Mouse (Mus musculus) hindbrain, embryonic 14.5 days (tissue): ENCODE results near the gene Fanca. TPM values are rescaled to one million over a fixed set of nuclear protein-coding genes. Genes with fewer than 3 reads are reported as not detected.
"Not testable (repeated sequence)": the region's sequence is repeated elsewhere in the genome, so short reads cannot be mapped to it uniquely, and the experiment has no call there.

Experiments used
- ATAC-seq: fragments of 200-750 bp; cut with Nextera tagmentation; 2 replicates; pipeline ENCODE4 v1.8.0; 2017; ENCODE audit warnings: moderate number of reproducible peaks, mild to moderate bottlenecking, moderate TSS enrichment, moderate library complexity; ENCODE audit not compliant: low FRiP score
- DNase-seq: peaks from one replicate; pipeline ENCODE4 v3.0.0-alpha.2; 2015; ENCODE audit warnings: low spot score
- H3K27ac ChIP-seq: fragments of 300-500 bp; sonication (generic); 2 replicates; pipeline ENCODE4 v1.5.1; 2014; ENCODE audit warnings: mild to moderate bottlenecking, moderate library complexity
- H3K27me3 ChIP-seq: fragments of 300-500 bp; sonication (generic); 2 replicates; pipeline ENCODE4 v1.6.1; 2014; ENCODE audit warnings: mild to moderate bottlenecking, low read length, mixed read lengths; ENCODE audit not compliant: control insufficient read depth, insufficient read depth
- H3K36me3 ChIP-seq: fragments of 300-500 bp; sonication (generic); replicated peaks from 2 replicates; pipeline ENCODE4 v1.6.1; 2014; ENCODE audit not compliant: control insufficient read depth, insufficient read depth
- H3K4me1 ChIP-seq: fragments of 300-500 bp; sonication (generic); replicated peaks from 2 replicates; pipeline ENCODE4 v1.6.1; 2014; ENCODE audit warnings: antibody characterized with exemption, low read length, mixed read lengths; ENCODE audit not compliant: control insufficient read depth, insufficient read depth
- H3K4me2 ChIP-seq: fragments of 300-500 bp; sonication (generic); replicated peaks from 2 replicates; pipeline ENCODE4 v1.6.1; 2014; ENCODE audit warnings: mild to moderate bottlenecking, moderate library complexity
- H3K4me3 ChIP-seq: fragments of 300-500 bp; sonication (generic); replicated peaks from 2 replicates; pipeline ENCODE4 v1.5.1; 2014; ENCODE audit warnings: mild to moderate bottlenecking, low read length
- H3K9ac ChIP-seq: fragments of 300-500 bp; sonication (generic); 2 replicates; pipeline ENCODE4 v1.6.1; 2014
- H3K9me3 ChIP-seq: fragments of 300-500 bp; sonication (generic); 2 replicates; pipeline ENCODE4 v1.6.1; 2016; ENCODE audit warnings: low read length; ENCODE audit not compliant: control insufficient read depth
- WGBS: fragments of 180-500 bp; shearing (Covaris S2); extraction: QIAGEN DNeasy Blood & Tissue Kit; methylation state at CpG from one replicate; pipeline ENCODE4 v1.1.7; 2014; 5-methylcytosine and 5-hydroxymethylcytosine counted together
- polyA plus RNA-seq: library from polyadenylated mRNA; unstranded; fragments of >200 nt; fragmentation: Nextera tagmentation; extraction: Ambion mirVana; gene quantifications from 2 replicates; pipeline ENCODE4 v1.2.1, GENCODE M21; 2014

Gene Fanca
- polyA plus RNA-seq, 1 experiment from 2014 or later, result 7.4 TPM

- H3K27me3 ChIP-seq, result no peaks in the 10 kb centered on the region
- 73% methylated on average over 14 of the region's 14 CpGs for WGBS
- no peaks in the 10 kb centered on the region for H3K9me3 ChIP-seq
- DNase-seq (no peak), ATAC-seq (no peak)
- no peak overlapping the region for H3K4me2 ChIP-seq
- H3K9ac ChIP-seq, result no peak overlapping the region
- no peaks in the 10 kb centered on the region for H3K4me1 ChIP-seq
- H3K36me3 ChIP-seq, result peaks cover 78% of the 10 kb centered on the region
- H3K4me3 ChIP-seq, result no peak overlapping the region
- no peak overlapping the region for H3K27ac ChIP-seq
Measured at GRCm38 (mm10) chr8:123267926-123268656, 50.3 kb downstream of the Fanca start.

- not testable (repeated sequence) for H3K4me3 ChIP-seq, H3K9me3 ChIP-seq, H3K27me3 ChIP-seq, H3K9ac ChIP-seq, H3K4me2 ChIP-seq, H3K27ac ChIP-seq, DNase-seq, ATAC-seq
- peaks cover 62% of the 10 kb centered on the region for H3K36me3 ChIP-seq
- WGBS, result 94% methylated on average over 8 of the region's 8 CpGs
- H3K4me1 ChIP-seq, result peaks cover 21% of the 10 kb centered on the region
Measured at GRCm38 (mm10) chr8:123257593-123257992, 60.8 kb downstream of the Fanca start.

- 63% methylated on average over 3 of the region's 3 CpGs for WGBS
- Histone ChIP-seq H3K27me3 (no peaks in the 10 kb centered on the region), H3K4me3 (no peak overlapping the region), H3K9ac (no peak overlapping the region), H3K27ac (no peak overlapping the region), H3K9me3 (no peaks in the 10 kb centered on the region), H3K4me2 (no peak overlapping the region), H3K4me1 (peaks cover 22% of the 10 kb centered on the region), H3K36me3 (peaks cover 62% of the 10 kb centered on the region)
- ATAC-seq, result no peak
- DNase-seq, result no peak
Measured at GRCm38 (mm10) chr8:123257114-123257513, 61.3 kb downstream of the Fanca start.

- peak overlapping the region; percentile 98 for H3K4me2 ChIP-seq
- H3K27ac ChIP-seq, result no peak overlapping the region
- H3K9ac ChIP-seq, result peak overlapping the region; percentile 98
- H3K9me3 ChIP-seq, result no peaks in the 10 kb centered on the region
- WGBS, result 71% methylated on average over 6 of the region's 6 CpGs
- H3K4me3 ChIP-seq, result peak overlapping the region; percentile 98
- H3K4me1 ChIP-seq, result peaks cover 22% of the 10 kb centered on the region
- H3K27me3 ChIP-seq, result no peaks in the 10 kb centered on the region
- no peak for ATAC-seq
- H3K36me3 ChIP-seq, result peaks cover 65% of the 10 kb centered on the region
- DNase-seq, result no peak
Measured at GRCm38 (mm10) chr8:123255170-123255569, 63.2 kb downstream of the Fanca start.

DNA sequence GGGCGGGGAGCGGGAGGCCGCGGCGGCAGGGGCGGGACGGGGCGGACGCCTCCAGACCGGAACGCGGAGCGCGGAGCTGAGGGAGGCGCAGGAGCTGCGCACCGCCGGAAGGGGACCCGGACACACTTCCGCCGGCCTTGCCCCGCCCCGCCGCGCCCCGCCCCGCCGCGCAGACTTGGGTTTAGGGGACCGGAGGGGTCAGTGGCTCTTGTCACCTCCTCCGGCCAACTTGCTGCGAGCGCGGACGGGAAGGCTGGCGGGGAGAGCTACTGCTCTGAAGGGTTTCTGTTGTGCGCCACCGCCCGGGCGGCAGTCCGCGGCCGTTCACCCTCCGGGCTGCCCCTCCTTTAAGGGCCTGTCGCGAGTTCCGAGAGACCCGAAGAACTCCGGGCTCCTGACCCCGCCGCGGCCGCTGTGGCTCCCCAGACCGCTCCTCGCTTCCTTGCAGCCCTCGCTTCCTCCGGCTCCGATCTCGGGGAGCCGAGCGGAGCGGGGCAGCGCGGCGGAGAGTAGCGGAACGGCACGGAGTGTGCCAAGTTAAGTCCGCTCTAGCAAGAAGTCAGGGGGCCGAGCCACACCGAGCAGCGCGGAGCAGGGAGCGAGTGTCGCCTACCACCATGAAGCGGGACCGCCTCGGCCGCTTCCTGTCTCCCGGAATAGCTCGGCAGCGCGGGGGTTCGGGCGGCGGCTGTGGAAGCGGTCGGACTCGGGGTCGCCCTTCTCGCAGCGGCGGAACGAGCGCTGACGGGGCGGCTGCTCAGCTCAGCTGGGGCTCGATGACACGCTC lies 64.1 kb downstream of the Fanca start, which contains the start of the genes Zfp276 and Vps9d1:
Zfp276 (plus strand) TSS at position 97 of the 787 bp plus-strand sequence.
Vps9d1 (minus strand) TSS at position 250 of the 787 bp plus-strand sequence.
- Histone ChIP-seq H3K36me3 (peaks cover 65% of the 10 kb centered on the region), H3K27ac (peak within 1 kb of the TSS; percentile 93), H3K4me3 (peak within 1 kb of the TSS; percentile 98), H3K9me3 (no peaks in the 10 kb centered on the region), H3K9ac (peak within 1 kb of the TSS; percentile 98), H3K27me3 (no peaks in the 10 kb centered on the region), H3K4me1 (peaks cover 22% of the 10 kb centered on the region), H3K4me2 (peak within 1 kb of the TSS; percentile 98)
- peak; percentile 94 for ATAC-seq
- under 1% methylated on average over 73 of the region's 99 CpGs for WGBS
- DNase-seq, result peak; percentile 83

DNA sequence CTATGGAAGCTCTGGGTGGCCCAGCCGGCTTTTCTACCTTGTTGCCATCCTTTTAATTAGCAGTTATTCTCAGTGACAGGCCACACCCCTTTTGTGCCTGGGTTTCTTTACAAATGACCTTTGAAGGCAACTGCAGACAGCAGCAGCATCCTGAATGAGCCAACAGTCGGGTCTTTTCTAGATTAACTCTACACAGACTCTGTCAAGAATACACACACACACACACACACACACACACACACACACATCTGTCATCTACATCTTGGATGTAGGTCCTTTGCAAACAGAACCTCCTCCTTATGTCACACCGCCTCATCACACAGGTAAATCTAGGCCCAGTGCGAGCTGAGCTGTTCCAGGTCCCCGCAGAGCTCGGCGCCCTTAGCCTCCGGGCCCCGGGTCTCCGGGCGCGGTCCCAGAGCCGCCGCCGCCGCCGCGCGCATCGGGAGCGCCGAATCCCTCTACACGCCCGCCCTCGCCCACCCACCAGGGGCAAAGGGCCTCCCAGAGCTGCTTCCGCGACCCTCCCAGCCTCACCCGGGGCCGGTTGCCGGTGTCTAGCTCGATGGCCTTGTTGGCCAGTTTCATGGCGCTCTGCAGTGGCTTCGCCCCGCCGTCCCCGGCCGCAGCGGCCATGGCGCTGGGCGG lies 64.8 kb downstream of the Fanca start:
- peak overlapping the region; percentile 98 for H3K4me3 ChIP-seq
- peak overlapping the region; percentile 98 for H3K9ac ChIP-seq
- ATAC-seq (peak; percentile 72), DNase-seq (no peak)
- no peaks in the 10 kb centered on the region for H3K9me3 ChIP-seq
- H3K36me3 ChIP-seq, result peaks cover 65% of the 10 kb centered on the region
- H3K4me2 ChIP-seq, result peak overlapping the region; percentile 98
- H3K4me1 ChIP-seq, result peaks cover 22% of the 10 kb centered on the region
- WGBS, result under 1% methylated on average over 38 of the region's 40 CpGs
- peak overlapping the region; percentile 93 for H3K27ac ChIP-seq
- no peaks in the 10 kb centered on the region for H3K27me3 ChIP-seq

DNA sequence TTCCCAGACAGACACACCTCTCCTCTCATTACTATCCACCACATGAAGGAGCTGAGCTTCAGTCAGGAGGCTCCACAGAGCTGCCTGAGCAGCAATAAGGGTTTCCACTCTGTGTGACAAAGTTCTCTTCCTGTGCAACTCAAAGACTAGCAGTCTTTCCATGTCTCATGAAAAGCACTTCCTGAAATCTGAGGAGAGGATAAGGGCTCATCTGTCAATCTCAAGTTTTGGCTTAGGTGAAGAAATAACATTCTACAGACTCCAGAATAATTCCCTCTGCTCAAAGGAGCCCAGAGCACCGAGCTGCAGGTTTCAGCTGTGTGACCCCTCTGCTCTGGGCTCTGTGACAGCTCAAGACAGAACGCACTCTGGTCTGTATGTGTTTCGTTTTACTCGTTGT lies 65.5 kb downstream of the Fanca start:
- Histone ChIP-seq H3K4me1 (peaks cover 22% of the 10 kb centered on the region), H3K36me3 (peaks cover 65% of the 10 kb centered on the region), H3K27me3 (no peaks in the 10 kb centered on the region), H3K27ac (peak overlapping the region; percentile 93; the same call in 1 of the 2 replicates), H3K9me3 (no peaks in the 10 kb centered on the region), H3K4me3 (peak overlapping the region; percentile 98), H3K9ac (peak overlapping the region; percentile 98), H3K4me2 (peak overlapping the region; percentile 98)
- 69% methylated on average over 4 of the region's 4 CpGs for WGBS
- ATAC-seq (no peak), DNase-seq (no peak)

DNA sequence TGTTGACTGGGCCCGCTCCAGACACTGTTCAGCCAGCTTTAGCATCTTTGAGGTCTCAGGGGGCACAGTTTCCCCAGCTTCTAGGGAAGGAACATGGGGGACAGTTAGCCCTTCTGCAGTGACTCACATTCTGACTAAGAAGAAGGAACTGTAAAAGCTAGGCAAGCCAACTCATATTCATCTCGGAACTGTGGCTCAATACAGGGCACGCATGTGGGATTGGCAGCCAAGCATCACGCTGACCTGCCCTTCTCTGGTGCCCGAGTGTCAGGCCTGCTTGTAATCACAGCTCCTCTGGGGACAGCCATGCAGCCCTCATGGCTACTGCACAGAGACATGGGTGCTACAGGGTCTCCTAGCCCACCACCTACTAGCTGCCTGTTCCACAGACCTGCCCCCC lies 67.4 kb downstream of the Fanca start:
- no peak for ATAC-seq

DNA sequence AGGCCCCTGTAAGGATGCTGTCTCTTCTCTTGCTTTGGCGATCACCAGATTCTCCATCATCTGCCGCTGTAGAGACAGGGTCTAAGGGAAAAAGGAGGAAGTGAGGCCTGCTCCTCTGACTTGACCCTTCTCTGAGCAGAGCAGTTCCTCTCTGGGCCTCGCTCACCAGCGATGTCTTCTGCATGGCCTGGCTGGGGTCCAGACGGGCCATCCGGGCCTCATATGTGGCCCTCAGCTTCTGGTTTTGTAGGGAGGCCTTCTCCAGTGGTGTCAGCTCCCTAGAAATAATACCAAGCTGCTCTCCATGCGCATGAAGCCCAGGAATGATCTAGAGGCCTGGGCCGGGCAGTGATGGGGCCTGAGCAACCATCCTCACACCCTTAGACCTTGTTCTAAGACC lies 69.8 kb downstream of the Fanca start:
- Histone ChIP-seq H3K27ac (no peak overlapping the region), H3K36me3 (peaks cover 85% of the 10 kb centered on the region), H3K9me3 (no peaks in the 10 kb centered on the region), H3K9ac (no peak overlapping the region), H3K4me1 (peaks cover 9% of the 10 kb centered on the region), H3K4me3 (no peak overlapping the region), H3K4me2 (no peak overlapping the region), H3K27me3 (no peaks in the 10 kb centered on the region)
- ATAC-seq, result no peak
- WGBS, result 91% methylated on average over 8 of the region's 8 CpGs
- DNase-seq, result no peak

More for the DNA sequence above, 67.4 kb downstream of the Fanca start:
- WGBS, result 95% methylated on average over 5 of the region's 5 CpGs
- Histone ChIP-seq H3K4me1 (peaks cover 22% of the 10 kb centered on the region), H3K27ac (no peak overlapping the region), H3K4me3 (no peak overlapping the region), H3K9me3 (no peaks in the 10 kb centered on the region), H3K9ac (no peak overlapping the region), H3K36me3 (peaks cover 65% of the 10 kb centered on the region), H3K27me3 (no peaks in the 10 kb centered on the region), H3K4me2 (no peak overlapping the region)
- DNase-seq, result no peak
